Mouse (Mus musculus) G1E (cell line): ENCODE measurements at regions not wholly inside any gene's neighbourhood (a gene's known extent, or its start where the extent isn't known, plus 50 kb on each side); places are given as distances from the start of the nearest gene placed in this dataset.

Source experiments
- CTCF ChIP-seq: IDR thresholded peaks from 2 replicates; pipeline ENCODE4 v1.5.1; 2012; ENCODE audit warnings: low read depth, low read length, inconsistent platforms, mixed read lengths
- TAL1 ChIP-seq: conservative IDR thresholded peaks from 2 replicates; pipeline ENCODE4 v1.6.1; 2012; ENCODE audit warnings: low read depth, low read length, inconsistent platforms, mixed read lengths

DNA sequence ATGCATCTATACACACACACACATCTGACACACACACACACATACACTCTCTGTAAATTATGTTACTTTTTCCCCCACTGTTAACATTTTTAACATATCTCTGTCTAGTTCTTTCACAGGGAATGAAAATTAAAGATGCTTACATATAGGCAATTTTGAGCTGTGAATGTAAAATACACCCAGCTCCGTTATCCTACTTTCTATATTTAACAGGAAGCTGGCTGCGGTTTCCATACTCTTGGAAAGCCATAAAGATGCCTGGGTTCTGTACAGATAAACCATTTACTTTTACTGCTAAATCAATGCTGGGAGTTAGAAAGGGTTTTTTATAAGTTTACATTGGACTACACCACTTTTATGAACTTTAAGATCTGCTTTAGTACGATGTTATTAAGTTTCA, 511.7 kb downstream of the Plekhb2 start:
- TF ChIP-seq CTCF (no peak), TAL1 (no peak)
